Comparison of ENCODE assay signal across 12 mouse cellular contexts in genomic region chr1:169099221-169099620, GRCm38 (mm10).
A peak's percentile ranks its signal among the peaks of the same experiment; 100 is the strongest.
DNase-seq lines count a peak whose midpoint lies in the region; ATAC-seq and TF ChIP-seq lines count a peak whose summit lies in the region.
"Had no signal": no experiment of that assay in that cellular context is flagged by ENCODE, and none has a peak within 500 bp of the region (broad histone marks: within the 10 kb centered on the region; RNA-seq: fewer than 3 reads in every experiment).

No protein-coding gene starts in this region.

- no peaks in the 10 kb centered on the region for H3K27me3 ChIP-seq in limb, embryonic 13.5 days
- no peaks in the 10 kb centered on the region for H3K27me3 ChIP-seq in limb, embryonic 10.5 days (ENCODE audit: low read depth, poor library complexity, severe bottlenecking)
- no peaks in the 10 kb centered on the region for H3K27me3 ChIP-seq in intestine, postnatal 0 days (replicated peaks; ENCODE audit: control insufficient read depth, insufficient read depth, low read length)

- no peak overlapping the region for H3K4me2 ChIP-seq in limb, embryonic 13.5 days (replicated peaks)
- H3K4me2 ChIP-seq in intestine, postnatal 0 days (replicated peaks; ENCODE audit: low read depth) = no peak overlapping the region

- DNase-seq in embryo, embryonic 10.5 days (ENCODE audit: low spot score) = peak; percentile 28
- no peak for DNase-seq in embryo, embryonic 11 days
- DNase-seq in limb, embryonic 10.5 days (ENCODE audit: low spot score) = no peak
- DNase-seq in forelimb bud, embryonic 11.5 days (ENCODE audit: low read depth, low spot score) = peak; percentile 38
- peak; percentile 69 for DNase-seq in lung, postnatal 10 days
- no peak for DNase-seq in cerebellum, postnatal 4 days (ENCODE audit: low spot score in 2 of 2)
- DNase-seq: cerebellum, postnatal 36 days; gastrocnemius, adult 2 months; thymus, postnatal 14 days had no signal

- H3K9ac ChIP-seq in limb, embryonic 13.5 days = no peak overlapping the region
- H3K9ac ChIP-seq in intestine, postnatal 0 days (ENCODE audit: low read depth, low read length) = no peak overlapping the region

- ATAC-seq in limb, embryonic 13.5 days (ENCODE audit: low FRiP score, low read depth) = peak; percentile 44; the same call in 1 of the 2 replicates
- ATAC-seq in intestine, postnatal 0 days = no peak
- ATAC-seq: Patski had no signal

- H3K4me1 ChIP-seq in limb, embryonic 13.5 days = 0 out of 2 replicates have a peak, but pooled peaks cover 3% of the 10 kb centered on the region
- peaks cover 12% of the 10 kb centered on the region for H3K4me1 ChIP-seq in limb, embryonic 10.5 days
- no peaks in the 10 kb centered on the region for H3K4me1 ChIP-seq in intestine, postnatal 0 days (replicated peaks; ENCODE audit: control insufficient read depth, insufficient read depth, low read length)

- no peaks in the 10 kb centered on the region for H3K36me3 ChIP-seq in limb, embryonic 13.5 days
- H3K36me3 ChIP-seq in limb, embryonic 10.5 days = no peaks in the 10 kb centered on the region
- H3K36me3 ChIP-seq in intestine, postnatal 0 days (ENCODE audit: control insufficient read depth, insufficient read depth) = no peaks in the 10 kb centered on the region

- H3K4me3 ChIP-seq in limb, embryonic 13.5 days = no peak overlapping the region
- H3K4me3 ChIP-seq in limb, embryonic 10.5 days = no peak overlapping the region
- H3K4me3 ChIP-seq in intestine, postnatal 0 days (ENCODE audit: low read depth, low read length) = no peak overlapping the region
- H3K4me3 ChIP-seq: gastrocnemius, adult 2 months had no signal

- TF ChIP-seq CTCF in intestine, postnatal 0 days (IDR thresholded peaks at IDR 0.05; ENCODE audit: low read depth) = no peak

- 34% methylated on average over 5 of the region's 5 CpGs for WGBS in limb, embryonic 13.5 days
- 47% methylated on average over 5 of the region's 5 CpGs for WGBS in limb, embryonic 10.5 days
- WGBS in intestine, postnatal 0 days = 70% methylated on average over 5 of the region's 5 CpGs

- H3K9me3 ChIP-seq in limb, embryonic 13.5 days = no peaks in the 10 kb centered on the region
- no peaks in the 10 kb centered on the region for H3K9me3 ChIP-seq in limb, embryonic 10.5 days (replicated peaks)
- no peaks in the 10 kb centered on the region for H3K9me3 ChIP-seq in intestine, postnatal 0 days (ENCODE audit: control insufficient read depth)

- no peak overlapping the region for H3K27ac ChIP-seq in limb, embryonic 13.5 days
- H3K27ac ChIP-seq in limb, embryonic 10.5 days = no peak overlapping the region
- no peak overlapping the region for H3K27ac ChIP-seq in intestine, postnatal 0 days (ENCODE audit: low read depth, low read length)
- H3K27ac ChIP-seq: gastrocnemius, adult 2 months had no signal

Comparison
In these comparisons a context has a peak if more than half of its experiments do, and no peak if none do; other contexts are left out.
1. DNase-seq: peak in embryo, embryonic 10.5 days (single experiment), forelimb bud, embryonic 11.5 days (single experiment) and lung, postnatal 10 days (single experiment); none in embryo, embryonic 11 days (single experiment), limb, embryonic 10.5 days (single experiment) and cerebellum, postnatal 4 days (0 of 2).